ENCODE assay signal across 8 mouse cellular contexts in the genomic region with DNA sequence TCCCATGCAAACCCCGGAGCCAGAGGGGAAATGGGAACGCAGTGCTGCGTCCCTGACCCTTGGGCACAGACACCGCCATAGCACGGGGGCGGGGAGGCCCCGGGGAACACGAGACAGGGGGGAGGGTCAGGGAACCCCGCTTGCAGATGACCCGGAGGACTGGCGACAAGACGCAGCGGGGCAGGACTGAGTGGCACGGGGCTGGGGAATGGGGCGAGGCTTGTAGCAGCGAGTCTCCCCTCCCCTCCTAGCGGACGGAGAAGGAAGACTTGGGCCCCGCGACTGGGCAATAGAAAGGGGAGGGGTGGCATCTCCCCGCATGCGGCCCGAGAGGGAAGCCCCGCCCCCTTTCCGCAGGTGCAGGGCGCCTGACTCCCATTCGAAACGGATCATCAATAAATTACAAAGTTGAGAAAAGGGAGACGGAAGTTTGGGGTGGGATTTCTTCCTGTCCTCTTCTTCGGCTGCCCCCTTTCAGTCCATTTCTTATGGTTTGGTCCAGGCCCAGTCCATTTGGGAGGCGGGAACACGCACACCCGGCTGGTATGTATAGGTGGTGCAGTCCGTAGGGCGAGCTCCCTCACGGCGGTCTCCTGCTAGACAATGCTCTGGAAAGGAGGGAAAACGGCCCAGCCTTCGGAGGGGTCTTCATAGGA. TPM values are rescaled to one million over a fixed set of nuclear protein-coding genes. Genes with fewer than 3 reads are reported as not detected.
DNase-seq lines count a peak whose midpoint lies in the region; ATAC-seq and TF ChIP-seq lines count a peak whose summit lies in the region.

No protein-coding gene starts in this region.

- peak overlapping the region; percentile 72 for H3K4me2 ChIP-seq in forebrain, embryonic 15.5 days (replicated peaks)
- peak overlapping the region; percentile 75 for H3K4me2 ChIP-seq in hindbrain, embryonic 15.5 days
- H3K4me2 ChIP-seq in liver, embryonic 11.5 days = peak overlapping the region; percentile 98
- H3K4me2 ChIP-seq in midbrain, postnatal 0 days (ENCODE audit: low read depth, low read length, poor library complexity, severe bottlenecking) = peak overlapping the region; percentile 54
- H3K4me2 ChIP-seq in stomach, postnatal 0 days (replicated peaks; ENCODE audit: low read depth) = peak overlapping the region; percentile 72

- H3K27me3 ChIP-seq in forebrain, embryonic 15.5 days = peaks cover 11% of the 10 kb centered on the region; the same call in 1 of the 2 replicates
- 0 out of 2 replicates have a peak, but pooled peaks cover 4% of the 10 kb centered on the region for H3K27me3 ChIP-seq in hindbrain, embryonic 15.5 days
- peaks cover 24% of the 10 kb centered on the region for H3K27me3 ChIP-seq in liver, embryonic 11.5 days (replicated peaks; ENCODE audit: control insufficient read depth, insufficient read depth, low read length)
- H3K27me3 ChIP-seq in midbrain, postnatal 0 days (ENCODE audit: insufficient read depth, low read length) = no peaks in the 10 kb centered on the region
- no peaks in the 10 kb centered on the region for H3K27me3 ChIP-seq in stomach, postnatal 0 days (ENCODE audit: control insufficient read depth, insufficient read depth, low read length)

- TF ChIP-seq EP300 in stomach, postnatal 0 days (optimal IDR thresholded peaks at IDR 0.05) = no peak

- under 1% methylated on average over 38 of the region's 39 CpGs for WGBS in forebrain, embryonic 15.5 days
- WGBS in hindbrain, embryonic 15.5 days = 3% methylated on average over 37 of the region's 39 CpGs
- 1% methylated on average over 36 of the region's 39 CpGs for WGBS in liver, embryonic 11.5 days
- WGBS in midbrain, postnatal 0 days = 8% methylated on average over 34 of the region's 39 CpGs
- WGBS in stomach, postnatal 0 days = 1% methylated on average over 39 of the region's 39 CpGs

- H3K36me3 ChIP-seq in forebrain, embryonic 15.5 days = no peaks in the 10 kb centered on the region
- H3K36me3 ChIP-seq in hindbrain, embryonic 15.5 days = no peaks in the 10 kb centered on the region; the same call in 1 of the 2 replicates
- no peaks in the 10 kb centered on the region for H3K36me3 ChIP-seq in liver, embryonic 11.5 days (ENCODE audit: control insufficient read depth, insufficient read depth, low read length)
- H3K36me3 ChIP-seq in midbrain, postnatal 0 days (ENCODE audit: insufficient read depth, low read length) = peaks cover 17% of the 10 kb centered on the region; the same call in 1 of the 2 replicates
- H3K36me3 ChIP-seq in stomach, postnatal 0 days (ENCODE audit: control insufficient read depth, insufficient read depth, low read length) = no peaks in the 10 kb centered on the region

- intact Hi-C loops in left cerebral cortex, adult 2 months (cut with DNase I) = loop anchor here (2.0 kb wide), 1 partner anchor 39 kb away; no protein-coding TSS in a partner anchor

- peak in 1 of 2 experiments; percentile 41 for DNase-seq in left cerebral cortex, adult 2 months (ENCODE audit: extremely low spot score in 1 of 2, low spot score in 2 of 2)
- DNase-seq in left cerebral cortex, adult 9 months (ENCODE audit: low spot score in 2 of 2) = no peak
- peak; percentile 71 to 74 for DNase-seq in cerebellum, adult 18-20 months
- DNase-seq in liver, embryonic 11.5 days (ENCODE audit: low spot score) = peak; percentile 85
- peak; percentile 78 for DNase-seq in midbrain, postnatal 0 days (ENCODE audit: low spot score)
- peak; percentile 88 for DNase-seq in stomach, postnatal 0 days (ENCODE audit: low spot score)

- peak; percentile 9; the same call in 1 of the 2 replicates for TF ChIP-seq CTCF in left cerebral cortex, adult 2 months (IDR thresholded peaks at IDR 0.05)
- TF ChIP-seq CTCF in midbrain, postnatal 0 days (IDR thresholded peaks at IDR 0.05) = peak; percentile 47
- TF ChIP-seq CTCF in stomach, postnatal 0 days (IDR thresholded peaks at IDR 0.05; ENCODE audit: low read depth) = peak; percentile 63

- H3K27ac ChIP-seq in left cerebral cortex, adult 2 months = no peak overlapping the region
- H3K27ac ChIP-seq in forebrain, embryonic 15.5 days (replicated peaks) = peak overlapping the region; percentile 13; the same call in 1 of the 2 replicates
- peak overlapping the region; percentile 53; the same call in 1 of the 2 replicates for H3K27ac ChIP-seq in hindbrain, embryonic 15.5 days (replicated peaks)
- H3K27ac ChIP-seq in liver, embryonic 11.5 days (ENCODE audit: low read depth, low read length) = peak overlapping the region; percentile 49; the same call in 1 of the 2 replicates
- no peak overlapping the region for H3K27ac ChIP-seq in midbrain, postnatal 0 days (ENCODE audit: low read depth, low read length)
- peak overlapping the region; percentile 35; the same call in 1 of the 2 replicates for H3K27ac ChIP-seq in stomach, postnatal 0 days (replicated peaks)

- no peaks in the 10 kb centered on the region for H3K9me3 ChIP-seq in forebrain, embryonic 15.5 days
- H3K9me3 ChIP-seq in hindbrain, embryonic 15.5 days = no peaks in the 10 kb centered on the region
- no peaks in the 10 kb centered on the region for H3K9me3 ChIP-seq in liver, embryonic 11.5 days (ENCODE audit: control insufficient read depth, low read length)
- H3K9me3 ChIP-seq in midbrain, postnatal 0 days (ENCODE audit: low read length) = no peaks in the 10 kb centered on the region
- no peaks in the 10 kb centered on the region for H3K9me3 ChIP-seq in stomach, postnatal 0 days (ENCODE audit: control insufficient read depth, low read length)

- peak overlapping the region; percentile 38 for H3K4me3 ChIP-seq in left cerebral cortex, adult 2 months
- H3K4me3 ChIP-seq in forebrain, embryonic 15.5 days = peak overlapping the region; percentile 42
- peak overlapping the region; percentile 44 for H3K4me3 ChIP-seq in hindbrain, embryonic 15.5 days
- peak overlapping the region; percentile 60 for H3K4me3 ChIP-seq in liver, embryonic 11.5 days (ENCODE audit: low read depth, low read length)
- peak overlapping the region; percentile 32 for H3K4me3 ChIP-seq in midbrain, postnatal 0 days (ENCODE audit: low read depth, low read length)
- H3K4me3 ChIP-seq in stomach, postnatal 0 days (ENCODE audit: low read depth, low read length) = peak overlapping the region; percentile 45

- peaks cover 30% of the 10 kb centered on the region for H3K4me1 ChIP-seq in forebrain, embryonic 15.5 days
- H3K4me1 ChIP-seq in hindbrain, embryonic 15.5 days (replicated peaks) = peaks cover 28% of the 10 kb centered on the region
- H3K4me1 ChIP-seq in liver, embryonic 11.5 days (replicated peaks; ENCODE audit: control insufficient read depth, insufficient read depth, low read length) = peaks cover 38% of the 10 kb centered on the region
- peaks cover 4% of the 10 kb centered on the region; the same call in 1 of the 2 replicates for H3K4me1 ChIP-seq in midbrain, postnatal 0 days (ENCODE audit: insufficient read depth, low read length)
- H3K4me1 ChIP-seq in stomach, postnatal 0 days (replicated peaks; ENCODE audit: control insufficient read depth, insufficient read depth) = peaks cover 21% of the 10 kb centered on the region; the same call in 1 of the 2 replicates

- peak overlapping the region; percentile 50 for H3K9ac ChIP-seq in forebrain, embryonic 15.5 days (replicated peaks)
- H3K9ac ChIP-seq in hindbrain, embryonic 15.5 days = peak overlapping the region; percentile 53
- H3K9ac ChIP-seq in liver, embryonic 11.5 days (ENCODE audit: low read depth, low read length) = peak overlapping the region; percentile 73
- H3K9ac ChIP-seq in midbrain, postnatal 0 days (replicated peaks; ENCODE audit: low read length, poor library complexity, severe bottlenecking) = no peak overlapping the region; the same call in 1 of the 2 replicates
- H3K9ac ChIP-seq in stomach, postnatal 0 days (ENCODE audit: low read length) = peak overlapping the region; percentile 64

- peak; percentile 80 for ATAC-seq in forebrain, embryonic 15.5 days (replicated peaks)
- ATAC-seq in hindbrain, embryonic 15.5 days (ENCODE audit: low FRiP score, low read depth) = peak; percentile 70
- ATAC-seq in liver, embryonic 11.5 days (replicated peaks; ENCODE audit: low FRiP score) = peak; percentile 82
- ATAC-seq in midbrain, postnatal 0 days (ENCODE audit: low FRiP score) = peak; percentile 42
- peak; percentile 74 for ATAC-seq in stomach, postnatal 0 days (ENCODE audit: low FRiP score, low TSS enrichment)

RNA-seq across cellular contexts. Expression of a gene that starts 4.4 kb away (rescaled TPM):
- total RNA-seq in left cerebral cortex, adult 2 months (2021) = under 1 TPM; 0.23 to 0.61 TPM
- polyA plus RNA-seq in forebrain, embryonic 15.5 days (2015; fragmentation: Nextera tagmentation; extraction: Ambion mirVana) = 0.10 and 0.23 TPM in 2 replicates
- 0.65 and 0.68 TPM in 2 replicates for polyA plus RNA-seq in hindbrain, embryonic 15.5 days (2015; fragmentation: Nextera tagmentation; extraction: Ambion mirVana)
- 0.12 and 0.30 TPM in 2 replicates for polyA plus RNA-seq in liver, embryonic 11.5 days (2014; fragmentation: Nextera tagmentation; extraction: Ambion mirVana)
- 0.33 TPM in 1 of 2 replicates, not detected in the other for total RNA-seq in midbrain, postnatal 0 days (2014; rRNA removed)
- 0.26 and 0.49 TPM in 2 replicates for polyA plus RNA-seq in midbrain, postnatal 0 days (2015; fragmentation: Nextera tagmentation; extraction: Ambion mirVana)
- polyA plus RNA-seq in stomach, postnatal 0 days (2015; fragmentation: Nextera tagmentation; extraction: Ambion mirVana) = 0.80 and 0.85 TPM in 2 replicates

RNA-seq across cellular contexts. Expression of a gene that starts 6.0 kb away (rescaled TPM):
- total RNA-seq in left cerebral cortex, adult 2 months (2021) = 10 to 100 TPM; 18.5 to 24.6 TPM
- polyA plus RNA-seq in forebrain, embryonic 15.5 days (2015; fragmentation: Nextera tagmentation; extraction: Ambion mirVana) = 9.3 and 11.0 TPM in 2 replicates
- 11.3 TPM in 2 replicates for polyA plus RNA-seq in hindbrain, embryonic 15.5 days (2015; fragmentation: Nextera tagmentation; extraction: Ambion mirVana)
- polyA plus RNA-seq in liver, embryonic 11.5 days (2014; fragmentation: Nextera tagmentation; extraction: Ambion mirVana) = 2.3 and 3.9 TPM in 2 replicates
- 22.6 and 35.4 TPM in 2 replicates for total RNA-seq in midbrain, postnatal 0 days (2014; rRNA removed)
- 10.4 and 10.7 TPM in 2 replicates for polyA plus RNA-seq in midbrain, postnatal 0 days (2015; fragmentation: Nextera tagmentation; extraction: Ambion mirVana)
- polyA plus RNA-seq in stomach, postnatal 0 days (2015; fragmentation: Nextera tagmentation; extraction: Ambion mirVana) = 22.7 and 23.7 TPM in 2 replicates

RNA-seq across cellular contexts. Expression of a gene that starts 27.3 kb away (rescaled TPM):
- 100 to 1,000 TPM; 156 to 159 TPM for total RNA-seq in left cerebral cortex, adult 2 months (2021)
- 18.3 and 20.1 TPM in 2 replicates for polyA plus RNA-seq in forebrain, embryonic 15.5 days (2015; fragmentation: Nextera tagmentation; extraction: Ambion mirVana)
- 29.9 and 32.1 TPM in 2 replicates for polyA plus RNA-seq in hindbrain, embryonic 15.5 days (2015; fragmentation: Nextera tagmentation; extraction: Ambion mirVana)
- 2.0 and 2.1 TPM in 2 replicates for polyA plus RNA-seq in liver, embryonic 11.5 days (2014; fragmentation: Nextera tagmentation; extraction: Ambion mirVana)
- total RNA-seq in midbrain, postnatal 0 days (2014; rRNA removed) = 87.4 and 104 TPM in 2 replicates
- 28.9 and 31.6 TPM in 2 replicates for polyA plus RNA-seq in midbrain, postnatal 0 days (2015; fragmentation: Nextera tagmentation; extraction: Ambion mirVana)
- 6.0 and 7.1 TPM in 2 replicates for polyA plus RNA-seq in stomach, postnatal 0 days (2015; fragmentation: Nextera tagmentation; extraction: Ambion mirVana)

RNA-seq across cellular contexts. Expression of a gene that starts 30.8 kb away (rescaled TPM):
- total RNA-seq in left cerebral cortex, adult 2 months (2021) = 100 to 1,000 TPM; 156 to 178 TPM
- 9.1 and 10.5 TPM in 2 replicates for polyA plus RNA-seq in forebrain, embryonic 15.5 days (2015; fragmentation: Nextera tagmentation; extraction: Ambion mirVana)
- polyA plus RNA-seq in hindbrain, embryonic 15.5 days (2015; fragmentation: Nextera tagmentation; extraction: Ambion mirVana) = 33.7 and 38.7 TPM in 2 replicates
- polyA plus RNA-seq in liver, embryonic 11.5 days (2014; fragmentation: Nextera tagmentation; extraction: Ambion mirVana) = 0.35 TPM in 1 of 2 replicates, not detected in the other
- 68.6 and 96.6 TPM in 2 replicates for total RNA-seq in midbrain, postnatal 0 days (2014; rRNA removed)
- polyA plus RNA-seq in midbrain, postnatal 0 days (2015; fragmentation: Nextera tagmentation; extraction: Ambion mirVana) = 59.9 and 70.3 TPM in 2 replicates
- 5.9 and 6.1 TPM in 2 replicates for polyA plus RNA-seq in stomach, postnatal 0 days (2015; fragmentation: Nextera tagmentation; extraction: Ambion mirVana)

RNA-seq across cellular contexts. Expression of a gene that starts 56.0 kb away (rescaled TPM):
- 100 to 1,000 TPM; 428 to 429 TPM for total RNA-seq in left cerebral cortex, adult 2 months (2021)
- 220 and 231 TPM in 2 replicates for polyA plus RNA-seq in forebrain, embryonic 15.5 days (2015; fragmentation: Nextera tagmentation; extraction: Ambion mirVana)
- 179 and 183 TPM in 2 replicates for polyA plus RNA-seq in hindbrain, embryonic 15.5 days (2015; fragmentation: Nextera tagmentation; extraction: Ambion mirVana)
- polyA plus RNA-seq in liver, embryonic 11.5 days (2014; fragmentation: Nextera tagmentation; extraction: Ambion mirVana) = 51.6 and 64.4 TPM in 2 replicates
- 249 and 258 TPM in 2 replicates for total RNA-seq in midbrain, postnatal 0 days (2014; rRNA removed)
- 108 and 131 TPM in 2 replicates for polyA plus RNA-seq in midbrain, postnatal 0 days (2015; fragmentation: Nextera tagmentation; extraction: Ambion mirVana)
- polyA plus RNA-seq in stomach, postnatal 0 days (2015; fragmentation: Nextera tagmentation; extraction: Ambion mirVana) = 73.7 and 78.8 TPM in 2 replicates

Comparison
In these comparisons a context has a peak if more than half of its experiments do, and no peak if none do; other contexts are left out.
1. DNase-seq: peak in cerebellum, adult 18-20 months (2 of 2), liver, embryonic 11.5 days (single experiment), midbrain, postnatal 0 days (single experiment) and stomach, postnatal 0 days (single experiment); none in left cerebral cortex, adult 9 months (0 of 2).
2. H3K27ac ChIP-seq: peak in forebrain, embryonic 15.5 days (single experiment), hindbrain, embryonic 15.5 days (single experiment), liver, embryonic 11.5 days (single experiment) and stomach, postnatal 0 days (single experiment); none in left cerebral cortex, adult 2 months (single experiment) and midbrain, postnatal 0 days (single experiment).
3. CTCF ChIP-seq: peak in every context shown above with its lines; median percentile 63 in stomach, postnatal 0 days; 47 in midbrain, postnatal 0 days; 9 in left cerebral cortex, adult 2 months.
4. Peak in every context shown above with its lines, with median percentiles within 50 percentile points of each other: H3K4me3 ChIP-seq, ATAC-seq and H3K4me2 ChIP-seq.